Mouse (Mus musculus): ENCODE results near the gene Cd200r1. TPM values are rescaled to one million over a fixed set of nuclear protein-coding genes. Genes with fewer than 3 reads are reported as not detected.

Cd200r1 gene
- polyA plus RNA-seq, 1 experiment from 2014 or later = 1.7 TPM

DNA sequence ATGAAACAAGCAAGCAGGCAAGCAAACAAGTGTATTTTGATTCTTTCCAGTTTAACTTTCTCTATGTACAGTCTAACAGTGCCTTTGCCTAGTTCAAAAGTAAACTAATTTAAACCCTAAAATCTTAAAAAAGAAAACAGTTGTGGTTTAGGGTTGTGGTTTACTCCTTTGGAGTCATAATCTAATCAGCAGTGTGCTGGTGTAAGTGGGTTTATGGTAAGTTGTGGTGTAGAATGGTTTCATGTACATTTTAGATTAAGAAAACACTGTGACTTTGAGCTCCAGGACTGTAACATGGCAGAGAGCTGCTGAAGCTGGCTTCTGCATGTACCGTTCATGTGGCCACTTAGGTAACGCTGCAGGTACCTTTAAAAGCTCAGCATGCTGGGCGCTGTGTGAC, 38.0 kb upstream of the Cd200r1 start:
- 89% methylated on average over 3 of the region's 3 CpGs for WGBS

DNA sequence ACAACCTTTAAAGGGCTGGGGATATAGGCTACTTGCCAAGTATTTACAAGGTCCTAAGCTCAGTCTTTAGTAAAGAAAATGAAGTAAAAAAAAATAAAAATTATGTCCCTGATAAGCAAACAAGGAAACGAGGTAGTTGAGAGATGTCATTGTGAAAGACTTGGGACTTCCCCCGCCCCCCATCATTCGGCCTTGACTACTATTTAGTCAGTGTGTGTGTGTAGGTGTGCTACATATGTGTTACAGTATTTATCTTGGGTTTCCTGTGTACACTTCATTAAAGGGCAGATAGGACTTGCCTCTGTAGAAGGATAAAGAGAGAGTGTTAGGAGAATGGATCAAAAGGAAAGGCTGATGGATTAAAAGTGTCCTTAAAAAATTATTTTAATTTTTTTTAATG, 31.5 kb upstream of the Cd200r1 start:
- Histone ChIP-seq H3K27me3 (replicated peaks) (no peaks in the 10 kb centered on the region), H3K9me3 (replicated peaks) (no peaks in the 10 kb centered on the region), H3K4me2 (no peak overlapping the region), H3K36me3 (peaks cover 90% of the 10 kb centered on the region), H3K9ac (no peak overlapping the region), H3K27ac (ENCODE audit: poor library complexity, severe bottlenecking) (no peak overlapping the region), H3K4me3 (no peak overlapping the region), H3K4me1 (replicated peaks) (no peaks in the 10 kb centered on the region)
- WGBS = 84% methylated on average over 3 of the region's 3 CpGs
- no peak for ATAC-seq (ENCODE audit: insufficient number of reproducible peaks, low FRiP score)

More for the DNA sequence above, 38.0 kb upstream of the Cd200r1 start:
- Histone ChIP-seq H3K36me3 (peaks cover 44% of the 10 kb centered on the region), H3K9me3 (replicated peaks) (no peaks in the 10 kb centered on the region), H3K27me3 (replicated peaks) (no peaks in the 10 kb centered on the region), H3K4me3 (no peak overlapping the region), H3K27ac (ENCODE audit: poor library complexity, severe bottlenecking) (no peak overlapping the region), H3K4me1 (replicated peaks) (peaks cover 15% of the 10 kb centered on the region), H3K4me2 (no peak overlapping the region), H3K9ac (no peak overlapping the region)
- no peak for ATAC-seq (ENCODE audit: insufficient number of reproducible peaks, low FRiP score)

DNA sequence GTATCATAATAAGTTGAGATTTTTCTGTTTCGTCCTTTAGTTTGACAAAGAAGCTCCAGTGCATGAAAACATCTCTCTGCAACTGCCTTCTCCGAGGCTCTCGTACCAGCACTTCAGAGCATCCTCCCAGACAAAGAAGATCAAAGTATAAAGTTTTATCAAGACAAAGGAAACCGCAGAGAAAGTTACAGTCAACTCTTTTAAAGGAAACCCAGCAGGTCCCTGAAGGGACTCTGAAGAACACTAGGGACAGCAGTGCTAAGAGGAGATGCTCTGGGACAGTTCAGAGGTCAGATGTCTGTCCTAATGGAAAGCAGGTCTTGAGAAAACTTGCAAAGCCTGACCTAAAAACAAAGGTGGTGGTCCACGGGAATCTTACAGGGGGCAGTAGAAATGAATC, 29.9 kb upstream of the Cd200r1 start:
- Histone ChIP-seq H3K36me3 (peaks cover 83% of the 10 kb centered on the region), H3K4me3 (no peak overlapping the region), H3K27ac (ENCODE audit: poor library complexity, severe bottlenecking) (no peak overlapping the region), H3K4me2 (no peak overlapping the region), H3K9ac (no peak overlapping the region), H3K27me3 (replicated peaks) (no peaks in the 10 kb centered on the region), H3K4me1 (replicated peaks) (no peaks in the 10 kb centered on the region), H3K9me3 (replicated peaks) (no peaks in the 10 kb centered on the region)
- no peak for ATAC-seq (ENCODE audit: insufficient number of reproducible peaks, low FRiP score)
- WGBS = 85% methylated on average over 5 of the region's 5 CpGs

DNA sequence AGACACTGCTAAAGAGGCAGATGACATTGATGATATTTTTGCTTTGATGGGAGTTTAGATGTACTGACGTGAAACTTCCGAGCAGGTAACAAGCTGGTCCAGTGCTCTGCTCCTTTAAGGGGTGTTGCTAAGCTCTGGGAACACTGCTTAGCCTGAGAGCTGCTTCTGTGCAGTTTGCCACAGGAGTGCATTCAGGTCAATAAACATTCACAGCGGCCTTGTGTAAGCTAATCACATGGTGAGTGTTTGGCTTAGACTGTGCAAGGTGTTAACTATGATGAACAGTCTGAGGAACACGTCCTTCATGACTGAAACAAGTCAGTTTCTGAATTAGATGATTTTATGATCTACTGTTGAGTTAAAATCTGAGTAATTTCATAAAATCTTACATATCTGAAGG, 29.4 kb upstream of the Cd200r1 start:
- no peak overlapping the region for H3K4me3 ChIP-seq
- no peaks in the 10 kb centered on the region for H3K27me3 ChIP-seq (replicated peaks)
- H3K9ac ChIP-seq = no peak overlapping the region
- no peak for ATAC-seq (ENCODE audit: insufficient number of reproducible peaks, low FRiP score)
- H3K4me1 ChIP-seq (replicated peaks) = no peaks in the 10 kb centered on the region
- no peak overlapping the region for H3K4me2 ChIP-seq
- H3K27ac ChIP-seq (ENCODE audit: poor library complexity, severe bottlenecking) = no peak overlapping the region
- WGBS = 85% methylated on average over 4 of the region's 4 CpGs
- peaks cover 79% of the 10 kb centered on the region for H3K36me3 ChIP-seq
- no peaks in the 10 kb centered on the region for H3K9me3 ChIP-seq (replicated peaks)

DNA sequence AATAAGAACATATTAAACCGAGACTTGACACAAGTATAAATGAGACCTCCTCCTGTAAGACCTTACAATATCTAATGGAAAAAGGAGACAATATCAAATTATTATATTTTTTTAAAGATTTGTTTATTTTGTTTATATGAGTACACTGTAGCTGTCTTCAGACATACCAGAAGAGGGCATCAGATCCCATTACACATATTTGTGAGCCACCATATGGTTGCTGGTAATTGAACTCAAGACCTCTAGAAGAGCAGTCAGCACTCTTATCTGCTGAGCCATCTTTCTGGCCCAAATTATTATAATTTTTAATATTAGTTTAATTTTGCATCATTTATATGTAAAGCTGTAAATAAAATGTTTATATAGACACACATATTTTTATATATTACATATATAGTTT, 22.8 kb upstream of the Cd200r1 start:
- H3K9ac ChIP-seq = no peak overlapping the region
- H3K4me1 ChIP-seq (replicated peaks) = peaks cover 8% of the 10 kb centered on the region
- H3K36me3 ChIP-seq = peaks cover 29% of the 10 kb centered on the region
- no peaks in the 10 kb centered on the region for H3K27me3 ChIP-seq (replicated peaks)
- H3K4me3 ChIP-seq = no peak overlapping the region
- no peak overlapping the region for H3K27ac ChIP-seq (ENCODE audit: poor library complexity, severe bottlenecking)
- WGBS = 95% methylated on average over 1 of the region's 1 CpGs
- ATAC-seq (ENCODE audit: insufficient number of reproducible peaks, low FRiP score) = no peak
- no peak overlapping the region for H3K4me2 ChIP-seq
- no peaks in the 10 kb centered on the region for H3K9me3 ChIP-seq (replicated peaks)

DNA sequence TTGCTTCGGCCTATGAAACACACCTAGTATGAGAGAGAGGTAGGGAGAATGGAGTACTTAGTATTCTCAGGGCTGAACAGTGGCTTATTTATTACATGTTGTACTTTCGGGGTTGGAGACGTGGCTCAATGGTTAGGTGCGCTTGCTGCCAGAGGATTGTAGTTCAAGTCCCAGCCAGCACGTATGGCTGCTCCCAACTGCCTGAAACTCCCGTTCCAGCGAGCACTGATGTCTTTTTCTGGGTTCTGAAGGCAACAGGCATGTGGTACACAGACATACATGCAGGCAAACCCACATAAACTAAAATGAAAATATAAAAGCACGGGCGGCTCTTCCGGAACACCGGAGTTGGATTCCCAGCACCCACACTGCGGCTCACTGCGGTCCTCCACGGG, 20.1 kb upstream of the Cd200r1 start:
- WGBS = 7% methylated on average over 14 of the region's 14 CpGs

DNA sequence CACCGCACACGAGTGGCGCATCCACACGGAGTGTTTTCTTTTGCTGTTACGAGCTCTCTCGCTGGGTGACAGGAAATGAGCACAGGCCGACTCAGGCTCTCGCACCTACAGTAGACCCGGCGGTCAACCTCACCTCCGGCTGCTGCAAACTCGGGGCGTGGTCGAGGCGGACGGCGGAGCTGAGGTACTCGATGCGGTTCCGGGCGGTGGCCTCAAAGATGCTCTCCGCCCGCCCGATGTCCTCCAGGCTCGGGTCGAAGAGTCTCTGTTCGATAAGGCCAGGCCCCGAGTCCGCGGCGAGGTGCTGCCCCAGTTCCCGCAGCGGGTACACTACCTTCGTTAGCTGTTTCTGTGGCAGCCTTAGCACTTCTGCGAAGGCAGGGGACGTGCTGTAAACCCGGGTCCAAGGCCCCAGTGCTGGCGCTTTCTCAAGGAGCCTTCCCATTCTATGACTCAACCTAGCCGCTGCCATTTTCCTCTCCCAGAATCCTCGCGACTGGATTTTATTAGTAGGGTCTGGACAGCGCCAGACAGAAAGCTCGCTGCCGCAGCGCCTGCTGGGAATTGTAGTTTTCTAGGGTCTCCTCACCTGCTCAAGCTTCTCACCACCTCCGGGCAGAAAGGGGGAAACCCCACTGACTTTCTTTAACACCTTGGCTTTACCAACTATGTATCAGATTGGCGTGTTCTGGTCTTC, 19.5 kb upstream of the Cd200r1 start, which contains the start of gene Gtpbp8:
Gene Gtpbp8 (minus strand): TSS at position 498 of the 697 bp plus-strand sequence.
- H3K4me3 ChIP-seq = peak within 1 kb of the TSS; percentile 91
- H3K36me3 ChIP-seq = peaks cover 10% of the 10 kb centered on the region
- H3K4me1 ChIP-seq (replicated peaks) = peaks cover 8% of the 10 kb centered on the region
- H3K27me3 ChIP-seq (replicated peaks) = no peaks in the 10 kb centered on the region
- WGBS = under 1% methylated on average over 47 of the region's 47 CpGs
- peak within 1 kb of the TSS; percentile 87 for H3K9ac ChIP-seq
- ATAC-seq (ENCODE audit: insufficient number of reproducible peaks, low FRiP score) = peak; percentile 91
- no peaks in the 10 kb centered on the region for H3K9me3 ChIP-seq (replicated peaks)
- H3K4me2 ChIP-seq = peak within 1 kb of the TSS; percentile 87
- H3K27ac ChIP-seq (ENCODE audit: poor library complexity, severe bottlenecking) = peak within 1 kb of the TSS; percentile 97

More for the DNA sequence above, 20.1 kb upstream of the Cd200r1 start:
- ATAC-seq (ENCODE audit: insufficient number of reproducible peaks, low FRiP score) = peak; percentile 12
- peak overlapping the region; percentile 97 for H3K27ac ChIP-seq (ENCODE audit: poor library complexity, severe bottlenecking)
- H3K4me1 ChIP-seq (replicated peaks) = peaks cover 8% of the 10 kb centered on the region
- H3K4me3 ChIP-seq = peak overlapping the region; percentile 91
- H3K9ac ChIP-seq = peak overlapping the region; percentile 87
- peaks cover 10% of the 10 kb centered on the region for H3K36me3 ChIP-seq
- H3K4me2 ChIP-seq = peak overlapping the region; percentile 87
- no peaks in the 10 kb centered on the region for H3K9me3 ChIP-seq (replicated peaks)
- no peaks in the 10 kb centered on the region for H3K27me3 ChIP-seq (replicated peaks)

DNA sequence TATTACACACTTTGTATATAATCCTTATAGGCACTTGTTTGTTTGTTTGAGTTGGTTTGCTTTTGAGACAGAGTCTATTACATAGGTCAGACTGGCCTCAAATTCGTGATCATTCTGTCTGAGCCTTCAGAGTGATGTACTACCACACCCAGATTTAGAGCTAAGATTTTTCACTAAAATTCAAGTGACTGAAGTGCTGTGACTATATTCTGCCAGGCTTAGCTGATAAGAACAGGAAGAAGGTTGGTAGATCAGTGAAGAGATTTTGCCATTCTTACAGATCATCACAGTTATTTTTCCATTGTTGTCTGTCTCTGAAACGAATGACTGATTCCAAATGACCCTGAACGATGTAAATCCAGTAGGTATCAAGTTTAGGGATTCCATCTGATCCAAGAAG, 17.5 kb upstream of the Cd200r1 start:
- WGBS = 54% methylated on average over 3 of the region's 3 CpGs
- H3K4me3 ChIP-seq = no peak overlapping the region
- no peaks in the 10 kb centered on the region for H3K9me3 ChIP-seq (replicated peaks)
- ATAC-seq (ENCODE audit: insufficient number of reproducible peaks, low FRiP score) = no peak
- H3K36me3 ChIP-seq = no peaks in the 10 kb centered on the region
- H3K27me3 ChIP-seq (replicated peaks) = no peaks in the 10 kb centered on the region
- H3K4me1 ChIP-seq (replicated peaks) = peaks cover 8% of the 10 kb centered on the region
- H3K27ac ChIP-seq (ENCODE audit: poor library complexity, severe bottlenecking) = no peak overlapping the region
- H3K9ac ChIP-seq = no peak overlapping the region
- H3K4me2 ChIP-seq = no peak overlapping the region

DNA sequence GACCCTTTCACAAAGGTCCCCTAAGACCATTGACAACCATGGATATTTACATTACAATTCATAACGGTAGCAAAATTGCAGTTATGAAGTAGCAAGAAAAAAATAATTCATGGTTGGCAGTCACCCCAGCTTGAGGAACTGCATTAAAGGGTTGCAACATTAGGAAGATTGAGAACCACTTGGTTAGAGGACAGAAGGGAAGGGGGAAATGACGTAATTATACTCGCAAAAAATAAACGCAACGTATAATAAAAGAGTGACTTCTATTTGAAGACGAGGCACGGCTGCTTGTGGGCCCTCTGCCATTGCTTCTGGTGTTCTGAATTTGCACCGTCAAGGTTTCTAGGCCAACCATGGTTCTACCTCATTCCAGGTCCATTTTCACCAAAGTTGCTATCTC, 7.8 kb upstream of the Cd200r1 start:
- WGBS = 87% methylated on average over 8 of the region's 8 CpGs
- Histone ChIP-seq H3K9ac (no peak overlapping the region), H3K27me3 (replicated peaks) (no peaks in the 10 kb centered on the region), H3K27ac (ENCODE audit: poor library complexity, severe bottlenecking) (no peak overlapping the region), H3K9me3 (replicated peaks) (no peaks in the 10 kb centered on the region), H3K4me3 (no peak overlapping the region), H3K36me3 (no peaks in the 10 kb centered on the region), H3K4me1 (replicated peaks) (no peaks in the 10 kb centered on the region), H3K4me2 (no peak overlapping the region)
- ATAC-seq (ENCODE audit: insufficient number of reproducible peaks, low FRiP score) = no peak

DNA sequence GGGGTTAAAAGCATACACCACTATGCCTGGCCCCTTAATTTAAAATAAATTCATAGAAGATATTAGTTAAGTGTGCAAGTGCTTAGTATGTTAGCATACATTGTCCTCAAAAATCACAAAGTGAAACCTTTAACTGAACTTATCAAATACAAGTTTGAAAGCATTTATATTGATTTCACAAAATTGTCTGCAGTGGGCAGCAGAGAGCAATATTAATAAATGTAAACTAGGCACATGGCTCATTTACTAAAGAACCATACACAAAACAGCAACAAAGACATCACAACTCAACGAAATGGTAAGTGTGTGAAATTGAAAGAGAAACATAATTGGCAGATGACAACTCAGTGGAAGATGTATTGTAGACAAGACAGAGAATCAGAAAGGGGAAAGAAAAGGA, 3.7 kb upstream of the Cd200r1 start:
- 62% methylated on average over 1 of the region's 1 CpGs for whole genome bisulfite sequencing
- H3K4me2 ChIP-seq = no peak overlapping the region
- no peak for ATAC-seq (ENCODE audit: insufficient number of reproducible peaks, low FRiP score)

DNA sequence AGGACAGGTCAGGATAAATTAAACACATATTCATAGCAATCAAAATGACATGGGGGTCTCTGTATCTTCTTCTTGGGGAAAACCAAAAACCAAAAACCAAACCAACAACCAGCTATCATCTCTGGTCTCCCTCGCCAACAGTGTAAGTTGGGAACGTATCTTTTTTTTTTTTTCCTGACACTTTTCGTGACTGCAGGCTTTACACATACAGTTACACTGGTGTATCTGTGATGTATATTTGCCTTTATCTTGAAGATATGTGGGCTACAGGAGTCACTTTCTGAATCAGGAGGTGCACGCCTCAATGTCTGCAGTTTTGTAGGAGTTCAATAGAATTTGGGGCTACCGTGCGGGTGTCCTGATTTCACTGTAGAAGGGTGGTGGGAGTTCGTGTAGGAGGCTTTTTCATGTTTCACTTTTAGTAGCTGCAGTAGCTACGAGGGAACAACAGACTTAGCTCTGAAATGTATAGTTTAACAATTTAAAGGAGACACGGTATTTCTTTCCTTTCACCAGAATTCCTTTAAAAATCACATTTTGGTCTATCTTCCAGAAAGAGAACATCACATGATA, 870 bp downstream of the Cd200r1 start:
- Histone ChIP-seq H3K27me3 (replicated peaks) (no peaks in the 10 kb centered on the region), H3K27ac (ENCODE audit: poor library complexity, severe bottlenecking) (no peak overlapping the region), H3K9me3 (replicated peaks) (no peaks in the 10 kb centered on the region), H3K4me2 (peak overlapping the region; percentile 47), H3K4me3 (peak overlapping the region; percentile 21; the same call in 1 of the 2 replicates), H3K9ac (no peak overlapping the region), H3K4me1 (replicated peaks) (no peaks in the 10 kb centered on the region), H3K36me3 (no peaks in the 10 kb centered on the region)
- no peak for ATAC-seq (ENCODE audit: insufficient number of reproducible peaks, low FRiP score)
- WGBS = 69% methylated on average over 9 of the region's 9 CpGs

More for the DNA sequence above, 3.7 kb upstream of the Cd200r1 start:
- H3K4me3 ChIP-seq = no peak overlapping the region
- no peaks in the 10 kb centered on the region for H3K9me3 ChIP-seq (replicated peaks)
- no peaks in the 10 kb centered on the region for H3K4me1 ChIP-seq (replicated peaks)
- no peaks in the 10 kb centered on the region for H3K27me3 ChIP-seq (replicated peaks)
- no peak overlapping the region for H3K9ac ChIP-seq
- H3K36me3 ChIP-seq = no peaks in the 10 kb centered on the region
- H3K27ac ChIP-seq (ENCODE audit: poor library complexity, severe bottlenecking) = no peak overlapping the region

All from heart, embryonic 12.5 days (tissue).